Mouse (Mus musculus): ENCODE measurements around the gene Ano3. TPM values are rescaled to one million over a fixed set of nuclear protein-coding genes. Genes with fewer than 3 reads are reported as not detected.

The Ano3 gene
- polyA plus RNA-seq, 1 experiment from 2014 or later, result 0.80 TPM

DNA sequence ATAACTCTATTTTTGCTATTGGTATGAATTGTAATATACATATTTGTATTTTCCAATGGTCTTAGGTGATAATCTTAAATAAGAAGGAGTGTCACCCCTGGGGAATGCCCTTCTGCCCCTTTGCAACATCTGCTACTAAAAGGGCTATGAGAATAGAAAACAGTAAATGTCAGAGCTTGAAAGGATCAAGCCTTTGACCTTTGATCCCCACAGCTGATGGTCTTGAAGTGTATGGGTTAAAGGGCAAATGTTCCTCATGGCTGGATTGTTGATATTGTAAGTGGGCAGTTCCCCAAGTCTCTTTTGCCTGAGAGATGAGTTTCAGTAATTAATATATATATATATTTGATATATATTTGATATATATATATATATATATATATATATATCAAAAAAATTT is 305.9 kb downstream of the Ano3 start:
- no peak overlapping the region for H3K4me3 ChIP-seq
- H3K4me1 ChIP-seq, result no peaks in the 10 kb centered on the region
- H3K27me3 ChIP-seq (ENCODE audit: insufficient read depth, poor library complexity, severe bottlenecking), result no peaks in the 10 kb centered on the region
- DNase-seq (ENCODE audit: low spot score), result no peak
- no peak overlapping the region for H3K27ac ChIP-seq
- H3K36me3 ChIP-seq, result no peaks in the 10 kb centered on the region
- H3K9me3 ChIP-seq, result no peaks in the 10 kb centered on the region

DNA sequence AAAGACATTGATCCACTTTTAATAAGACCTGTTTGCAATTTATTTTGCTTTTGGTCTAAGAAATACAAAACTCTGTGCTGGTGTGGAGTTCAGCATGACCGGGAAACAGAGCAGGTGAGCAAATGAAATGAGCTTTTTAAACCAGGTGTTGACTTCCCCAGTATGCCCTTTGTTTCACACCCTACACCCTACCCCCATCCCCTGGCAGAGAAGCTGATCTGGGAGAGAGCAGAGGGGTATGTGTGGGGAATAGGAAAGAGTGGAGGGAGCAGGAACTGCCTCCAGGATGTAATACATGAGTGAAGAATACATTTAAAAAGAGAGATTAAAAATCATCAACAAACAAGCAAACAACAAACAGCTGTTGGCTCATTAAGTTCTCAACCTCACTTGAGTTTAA is 306.4 kb downstream of the Ano3 start:
- 59% methylated on average over 1 of the region's 1 CpGs for WGBS
- no peaks in the 10 kb centered on the region for H3K27me3 ChIP-seq (ENCODE audit: insufficient read depth, poor library complexity, severe bottlenecking)
- no peaks in the 10 kb centered on the region for H3K4me1 ChIP-seq
- no peaks in the 10 kb centered on the region for H3K36me3 ChIP-seq
- H3K9me3 ChIP-seq, result no peaks in the 10 kb centered on the region
- no peak for DNase-seq (ENCODE audit: low spot score)
- H3K27ac ChIP-seq, result no peak overlapping the region
- no peak overlapping the region for H3K4me3 ChIP-seq

Other genes starting within 250 kb of the Ano3 start
- gene Muc15, start 229.6 kb downstream of the Ano3 start, polyA plus RNA-seq (2016; fragmentation: Nextera tagmentation; extraction: Ambion mirVana), result not detected in 2 replicates
- gene Gm13941, start 155.1 kb upstream of the Ano3 start, polyA plus RNA-seq (2016; fragmentation: Nextera tagmentation; extraction: Ambion mirVana), result not detected in 2 replicates
- gene Gm15130, start 202.0 kb upstream of the Ano3 start, polyA plus RNA-seq (2016; fragmentation: Nextera tagmentation; extraction: Ambion mirVana), result not detected in 2 replicates

Data from heart, embryonic 10.5 days (tissue).